Mouse (Mus musculus) lung, postnatal 14 days (tissue): Measurements from ENCODE around the gene Ctu1.
"Not testable (repeated sequence)": the region's sequence is repeated elsewhere in the genome, so short reads cannot be mapped to it uniquely, and the experiment has no call there.

Experiments used
- DNase-seq: peaks from one replicate; pipeline ENCODE4 v3.0.0; 2021

Gene Ctu1

GRCm38 (mm10) chr7:43671809-43672580 lies at the start of gene Ctu1:
Ctu1 (plus strand) TSS chr7:43672016.
- peak; percentile 88 for DNase-seq

DNA sequence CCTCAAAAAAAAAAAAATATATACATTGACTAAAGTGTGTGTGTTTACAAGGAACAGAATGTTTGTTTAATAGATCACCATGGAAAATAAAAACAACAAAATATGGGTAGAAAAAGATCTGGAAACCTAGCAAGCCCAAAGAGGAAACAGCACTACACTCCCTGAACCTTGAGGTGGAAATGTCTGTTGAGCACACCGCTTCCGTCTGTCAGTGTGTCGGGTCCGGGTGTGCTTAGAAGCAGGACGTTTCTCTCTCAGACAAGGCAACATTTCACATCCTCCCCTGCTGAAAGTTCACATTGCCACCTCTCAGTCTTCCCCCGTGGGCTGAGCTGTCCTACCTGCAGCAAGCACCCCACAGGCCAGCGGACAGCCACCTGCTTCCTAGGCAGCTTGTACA lies 48.9 kb upstream of the Ctu1 start:
- DNase-seq = no peak

DNA sequence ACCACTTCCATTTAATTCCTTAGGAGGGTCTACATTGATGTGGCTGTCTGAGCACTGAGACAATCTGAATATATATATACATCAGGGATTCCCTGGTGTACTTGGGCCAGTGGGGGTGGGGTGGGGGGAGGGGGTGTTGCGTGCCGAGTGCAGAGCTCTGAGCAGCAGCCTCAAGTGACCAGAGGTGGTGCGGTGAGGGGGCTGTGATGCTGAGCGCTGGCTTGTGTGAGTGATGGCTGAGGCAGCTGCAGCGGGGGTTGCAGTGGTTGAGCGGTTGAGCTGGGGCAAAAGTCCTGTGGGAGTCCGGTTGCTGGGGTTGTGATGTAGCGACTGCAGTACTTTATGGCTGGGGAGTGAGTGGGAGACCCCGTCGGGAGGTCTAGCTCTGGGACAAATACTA lies 48.0 kb upstream of the Ctu1 start:
- no peak for DNase-seq

- no peak for DNase-seq
These were observed 46.8 kb upstream of the Ctu1 start for GRCm38 (mm10) chr7:43625065-43625464.

DNA sequence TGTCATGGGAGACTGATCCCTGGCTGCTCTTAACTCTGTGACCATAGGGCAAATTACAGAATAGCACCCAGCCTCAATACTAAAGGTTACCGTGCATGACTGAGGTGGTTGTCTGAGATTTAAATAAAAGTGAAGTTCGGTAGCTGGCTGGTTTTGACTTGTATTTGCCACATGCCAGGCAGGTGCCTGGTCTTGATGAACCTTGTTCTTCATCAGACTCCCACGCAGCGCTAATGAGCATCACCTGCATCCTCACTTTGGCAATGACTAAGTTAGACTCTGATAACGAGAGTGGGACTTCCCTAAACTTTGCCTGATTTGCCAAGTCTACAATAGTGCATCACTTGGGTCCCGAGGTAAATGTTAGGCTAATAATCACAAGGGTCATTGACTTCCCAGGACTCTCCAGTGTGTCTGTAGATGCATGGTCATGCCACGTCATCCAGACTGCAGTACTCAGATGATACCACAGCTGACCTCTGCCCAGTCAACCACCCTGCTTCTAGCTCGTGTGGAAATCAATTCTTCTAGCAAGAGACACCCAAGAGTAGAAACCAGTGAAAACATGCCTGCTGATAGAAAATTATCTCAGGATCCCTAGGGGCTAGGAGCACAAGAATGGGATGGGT lies 45.9 kb upstream of the Ctu1 start:
- no peak for DNase-seq

DNA sequence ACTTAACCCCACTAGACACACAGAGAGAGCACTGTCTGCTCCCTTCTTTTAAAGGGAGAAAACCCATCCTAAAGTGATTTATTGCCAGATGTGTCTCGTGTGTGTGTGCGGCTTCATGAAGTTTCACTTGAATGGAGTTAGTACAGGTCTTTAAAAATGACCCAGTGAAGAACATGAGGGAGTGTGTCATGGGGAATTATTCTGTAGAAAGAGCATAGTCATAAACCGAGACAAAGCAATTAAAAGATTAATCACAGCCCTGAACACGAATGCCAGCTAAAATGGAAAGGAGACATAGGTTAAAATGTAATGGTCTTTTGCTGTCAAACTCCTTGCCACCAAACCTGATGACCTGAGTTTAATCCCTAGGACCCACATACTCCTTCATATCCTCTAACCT lies 37.9 kb upstream of the Ctu1 start:
- no peak for DNase-seq

- no peak for DNase-seq
These were observed 37.3 kb upstream of the Ctu1 start, which contains the start of gene Ceacam18 for GRCm38 (mm10) chr7:43634500-43634899. Ceacam18 (plus strand) TSS chr7:43634707.

GRCm38 (mm10) chr7:43636194-43636593 lies 35.6 kb upstream of the Ctu1 start:
- no peak for DNase-seq

GRCm38 (mm10) chr7:43637118-43637517 lies 34.7 kb upstream of the Ctu1 start:
- DNase-seq = no peak

GRCm38 (mm10) chr7:43642587-43642986 lies 29.2 kb upstream of the Ctu1 start:
- DNase-seq = no peak

GRCm38 (mm10) chr7:43643046-43643652 lies 28.7 kb upstream of the Ctu1 start:
- no peak for DNase-seq

GRCm38 (mm10) chr7:43652683-43653082 lies 19.1 kb upstream of the Ctu1 start:
- no peak for DNase-seq

GRCm38 (mm10) chr7:43654519-43654918 lies 17.3 kb upstream of the Ctu1 start:
- DNase-seq = no peak

GRCm38 (mm10) chr7:43656232-43656631 lies 15.6 kb upstream of the Ctu1 start:
- DNase-seq = no peak

GRCm38 (mm10) chr7:43660002-43660401 lies 11.8 kb upstream of the Ctu1 start, which contains the start of gene Siglece:
Siglece (minus strand) TSS chr7:43660161.
- DNase-seq = no peak

GRCm38 (mm10) chr7:43662804-43663203 lies 9.0 kb upstream of the Ctu1 start:
- no peak for DNase-seq

- not testable (repeated sequence) for DNase-seq
These were observed 4.6 kb upstream of the Ctu1 start for GRCm38 (mm10) chr7:43667221-43667620.

- DNase-seq = no peak
These were observed 3.2 kb upstream of the Ctu1 start for GRCm38 (mm10) chr7:43668582-43668981.

DNA sequence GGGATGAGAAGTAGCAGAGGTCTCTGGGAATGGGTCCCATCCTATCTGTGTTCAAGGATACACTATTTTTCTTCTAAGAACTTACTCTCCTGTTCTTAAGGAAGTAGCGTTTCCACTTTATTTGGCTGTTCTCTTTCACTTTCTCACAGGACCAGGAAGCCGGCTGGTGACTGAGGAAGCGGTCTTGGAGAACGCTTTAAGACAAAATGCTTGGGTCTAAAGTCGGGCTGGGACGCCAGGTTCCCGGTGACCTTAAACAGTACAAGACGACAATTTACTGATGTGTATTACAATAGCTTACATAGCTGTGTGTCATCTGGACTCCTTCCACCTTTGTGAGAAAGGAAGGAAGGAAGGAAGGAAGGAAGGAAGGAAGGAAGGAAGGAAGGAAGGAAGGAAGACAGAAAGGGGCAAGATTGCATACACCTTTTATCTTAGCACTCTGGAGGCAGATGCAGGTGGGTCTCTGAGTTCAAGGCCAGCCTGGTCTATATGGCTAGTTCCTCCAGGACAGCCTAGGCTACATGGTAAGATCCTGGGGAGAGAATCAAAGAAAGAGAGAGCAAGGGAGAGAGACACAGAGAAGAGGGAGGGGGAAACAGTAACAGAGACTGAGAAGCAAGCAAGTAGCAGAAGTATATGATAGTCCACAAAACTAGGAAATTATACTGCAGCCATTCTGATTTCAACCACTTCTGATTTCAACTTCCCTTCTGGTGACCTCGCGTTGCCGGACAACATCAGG lies 580 bp upstream of the Ctu1 start:
- no peak for DNase-seq

GRCm38 (mm10) chr7:43672581-43673260 lies 905 bp downstream of the Ctu1 start:
- DNase-seq = peak; percentile 30

- DNase-seq = no peak
These were observed 3.3 kb downstream of the Ctu1 start for GRCm38 (mm10) chr7:43675091-43675490.

DNA sequence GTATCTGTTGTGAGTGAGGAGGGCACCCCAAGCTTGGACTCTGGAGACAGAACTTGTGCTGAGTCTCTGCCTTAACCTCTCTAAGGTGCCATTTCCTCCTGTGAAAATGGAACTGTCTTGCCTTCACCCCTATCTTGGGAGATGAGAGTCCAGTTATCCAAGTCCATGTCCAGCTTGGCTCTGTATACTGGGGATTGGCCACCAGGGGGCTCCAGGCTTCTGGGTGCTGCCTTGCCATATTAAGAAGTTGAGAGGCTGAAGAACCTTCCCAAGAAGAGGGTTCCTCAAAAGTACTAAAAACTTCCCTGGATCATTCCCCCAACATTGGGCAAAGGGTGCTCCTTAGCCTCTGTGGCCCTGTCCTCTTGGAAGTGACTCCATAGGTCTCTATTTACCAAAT lies 6.7 kb downstream of the Ctu1 start:
- peak; percentile 64 for DNase-seq

DNA sequence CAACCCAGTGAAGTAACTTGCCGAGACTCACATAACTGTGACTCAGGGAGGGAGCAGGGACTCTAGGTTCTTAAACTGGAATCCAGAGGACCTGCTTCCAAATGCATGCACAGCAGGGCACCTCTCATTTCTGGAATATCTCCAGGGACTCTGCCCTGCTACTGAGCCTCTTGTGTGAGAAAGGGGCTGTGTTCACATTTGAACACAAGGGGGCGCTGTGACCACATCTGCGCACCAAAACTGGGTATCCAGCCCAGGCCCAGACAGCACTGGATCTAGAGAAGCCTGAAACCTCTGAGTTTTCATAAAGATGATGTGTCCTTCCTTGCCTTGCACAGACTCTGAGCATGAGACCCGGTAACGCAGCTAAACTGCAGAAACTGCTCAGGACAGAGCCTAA lies 9.1 kb downstream of the Ctu1 start:
- DNase-seq = peak; percentile 79
